Mouse (Mus musculus): ENCODE data around the gene Dapk2. TPM values are rescaled to one million over a fixed set of nuclear protein-coding genes. Genes with fewer than 3 reads are reported as not detected.

Gene Dapk2
- total RNA-seq, 2 experiments from 2014 or later = 7.5 to 9.3 TPM

DNA sequence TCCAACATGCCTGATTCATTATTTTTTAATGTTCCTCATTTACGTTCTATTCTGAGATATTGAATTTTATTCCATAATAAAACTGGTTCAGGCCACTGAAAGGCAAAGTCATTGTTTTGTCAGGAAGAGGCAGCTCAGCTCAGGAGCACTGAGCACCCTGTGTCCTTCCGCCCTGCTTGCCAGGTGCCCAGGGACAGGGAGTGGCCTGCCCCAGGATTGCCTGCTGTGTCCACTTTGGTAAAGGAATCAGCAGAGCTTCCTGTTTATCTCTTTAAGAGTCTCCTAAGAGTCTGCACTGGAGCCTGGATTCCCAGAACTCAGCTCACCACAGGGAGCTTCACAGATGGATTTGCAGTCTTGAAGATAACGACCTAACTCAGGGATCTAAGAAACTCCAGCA is 153.4 kb downstream of the Dapk2 start:
- DNase-seq = peak; percentile 6 to 20

DNA sequence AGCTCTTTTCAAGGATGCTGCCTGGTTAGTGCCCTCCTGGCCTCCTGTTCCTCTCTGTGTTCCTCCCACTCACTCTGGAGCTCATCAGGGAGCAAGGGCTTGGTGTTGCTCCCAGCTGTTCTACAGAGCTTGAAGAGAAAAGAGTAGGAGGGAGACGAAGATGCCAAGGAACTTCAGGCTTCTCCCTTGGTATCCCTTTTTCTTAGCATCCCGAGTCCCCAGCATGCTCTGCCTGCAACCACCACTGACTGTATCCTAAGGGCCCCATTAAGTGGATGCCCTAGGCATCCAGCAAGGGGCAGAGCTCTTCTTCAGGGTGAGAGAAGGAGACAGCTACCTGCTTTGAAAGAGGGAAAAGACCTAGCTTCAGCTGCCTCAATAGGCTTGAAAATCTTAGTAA is 158.6 kb downstream of the Dapk2 start:
- peak in 1 of 2 experiments; percentile 13 for DNase-seq

Other genes starting within 250 kb of the Dapk2 start
- gene Trip4, start 249.4 kb upstream of the Dapk2 start, total RNA-seq (2021) = 10 to 100 TPM; 33.2 to 45.0 TPM
- gene Csnk1g1, start 249.3 kb upstream of the Dapk2 start, total RNA-seq (2021) = 10 to 100 TPM; 17.8 to 18.6 TPM
- gene Ppib, start 98.0 kb upstream of the Dapk2 start, total RNA-seq (2021) = 100 to 1,000 TPM; 317 to 322 TPM
- gene Snx22, start 88.5 kb upstream of the Dapk2 start, total RNA-seq (2021) = under 1 TPM; 0.26 to 0.30 TPM
- gene Snx1, start 31.6 kb upstream of the Dapk2 start, total RNA-seq (2021) = 100 to 1,000 TPM; 118 to 119 TPM
- 10 to 100 TPM; 69.2 to 89.1 TPM for gene Ciao2a, start 31.6 kb upstream of the Dapk2 start, total RNA-seq (2021)
- gene Herc1, start 192.2 kb downstream of the Dapk2 start, total RNA-seq (2021) = 10 to 100 TPM; 38.9 to 47.6 TPM